Mouse (Mus musculus) MEL (cell line): ENCODE results near the gene Edar.

Experiments used
- CTCF ChIP-seq, 3 experiments: IDR thresholded peaks in 2 of 3; conservative IDR thresholded peaks in 1 of 3; 2 replicates each; pipeline ENCODE4 v1.5.1; 2011 to 2012; ENCODE audit warnings: low read length in 3 of 3, low read depth in 2 of 3, mild to moderate bottlenecking in 2 of 3, improper control_type of control experiment in 1 of 3, inconsistent platforms in 1 of 3, mixed read lengths in 1 of 3, moderate library complexity in 1 of 3; ENCODE audit not compliant: control insufficient read depth in 1 of 3, insufficient read depth in 1 of 3, poor library complexity in 1 of 3, severe bottlenecking in 1 of 3
- GATA1 ChIP-seq: IDR thresholded peaks from 2 replicates; pipeline ENCODE4 v1.6.1; 2011; ENCODE audit warnings: low read depth, low read length, improper control_type of control experiment
- MAX ChIP-seq: IDR thresholded peaks from 2 replicates; pipeline ENCODE4 v1.6.1; 2011; ENCODE audit warnings: low read length, improper control_type of control experiment
- NRF1 ChIP-seq: IDR thresholded peaks from 2 replicates; pipeline ENCODE4 v1.6.1; 2014; ENCODE audit warnings: low read depth, mild to moderate bottlenecking, inconsistent platforms, low read length, improper control_type of control experiment, moderate library complexity; ENCODE audit not compliant: poor library complexity, insufficient read depth, severe bottlenecking
- POLR2A ChIP-seq, 2 experiments: IDR thresholded peaks; 2 replicates each; pipeline ENCODE4 v1.6.1; 2011 to 2012; ENCODE audit warnings: low read length in 2 of 2, mild to moderate bottlenecking in 2 of 2, control low read depth in 1 of 2, improper control_type of control experiment in 1 of 2, low read depth in 1 of 2, moderate library complexity in 1 of 2; ENCODE audit not compliant: control insufficient read depth in 1 of 2, insufficient read depth in 1 of 2, poor library complexity in 1 of 2
- POLR2AphosphoS2 ChIP-seq: IDR thresholded peaks from 2 replicates; pipeline ENCODE4 v1.6.1; 2011; ENCODE audit warnings: low read length, improper control_type of control experiment
- UBTF ChIP-seq: IDR thresholded peaks from 2 replicates; pipeline ENCODE4 v1.6.1; 2012; ENCODE audit warnings: low read depth, mild to moderate bottlenecking, inconsistent platforms, low read length, improper control_type of control experiment, moderate library complexity, borderline replicate concordance; ENCODE audit not compliant: insufficient read depth
- USF2 ChIP-seq, 2 experiments: IDR thresholded peaks; 2 replicates each; pipeline ENCODE4 v1.6.1; 2011 to 2012; ENCODE audit warnings: improper control_type of control experiment in 2 of 2, low read length in 2 of 2, borderline replicate concordance in 1 of 2, inconsistent platforms in 1 of 2, low read depth in 1 of 2, mild to moderate bottlenecking in 1 of 2; ENCODE audit not compliant: insufficient read depth in 1 of 2

DNA sequence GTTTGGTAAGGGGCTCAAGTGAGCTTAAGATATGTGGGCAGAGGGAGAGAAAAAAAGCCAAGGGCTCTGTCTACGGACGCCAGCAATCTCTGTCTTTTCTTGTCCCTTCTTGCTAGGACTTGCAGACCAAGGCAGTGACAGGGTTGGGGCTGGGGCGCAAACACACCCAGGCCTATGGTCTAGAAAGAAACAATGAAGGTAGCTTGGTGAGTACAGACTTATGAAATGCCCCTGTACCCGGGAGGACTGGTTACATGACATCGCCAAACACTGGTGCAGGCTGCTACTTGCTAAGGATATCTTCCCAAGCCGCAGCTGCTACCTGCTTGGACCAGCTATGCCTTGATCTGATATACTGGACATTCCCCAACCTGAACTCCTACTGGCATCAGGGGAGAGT is 60.9 kb downstream of the Edar start:
- TF ChIP-seq UBTF (no peak), POLR2AphosphoS2 (no peak), GATA1 (no peak), POLR2A (IDR thresholded peaks at IDR 0.05; ENCODE audit: control insufficient read depth in 1 of 2, insufficient read depth in 1 of 2, low read depth in 1 of 2, low read length in 2 of 2, poor library complexity in 1 of 2) (no peak), MAX (no peak), CTCF (IDR thresholded peaks at IDR 0.05 in 2 of 3, conservative IDR thresholded peaks at IDR 0.05 in 1 of 3; ENCODE audit: control insufficient read depth in 1 of 3, insufficient read depth in 1 of 3, low read depth in 2 of 3, low read length in 3 of 3, poor library complexity in 1 of 3, severe bottlenecking in 1 of 3) (no peak), NRF1 (no peak), USF2 (IDR thresholded peaks at IDR 0.05; ENCODE audit: borderline replicate concordance in 1 of 2, insufficient read depth in 1 of 2, low read depth in 1 of 2, low read length in 2 of 2) (no peak)
